Mouse (Mus musculus) left cerebral cortex, adult 6 months (tissue): ENCODE measurements around the gene Zfyve21. TPM values are rescaled to one million over a fixed set of nuclear protein-coding genes. Genes with fewer than 3 reads are reported as not detected.

Experiments
- long read RNA-seq, 2 experiments: library from polyadenylated mRNA; unstranded; transcript quantifications; one replicate each; pipeline ENCODE4 v2.0.0; 2019 to 2020
- polyA plus RNA-seq: library from polyadenylated mRNA; unstranded; fragments of <200 nt; fragmentation: Nextera tagmentation; gene quantifications from 2 replicates; pipeline ENCODE4 v1.2.3, GENCODE M21; 2021

Zfyve21 gene
- polyA plus RNA-seq: 55.5 and 74.1 TPM in 2 replicates
- long read RNA-seq, experiment 1, transcript Zfyve21-207 (8 exons, 794 nt): minor isoform, 58 of 261 reads
- long read RNA-seq, experiment 1, transcript Zfyve21-201 (7 exons, 1,308 nt): major isoform, 124 of 261 reads
- long read RNA-seq, experiment 1, transcript Zfyve21-204 (8 exons, 1,265 nt): minor isoform, 20 of 261 reads
- long read RNA-seq, experiment 1, partial matches to known transcripts: 1 of 261 reads
- long read RNA-seq, experiment 1, other reads (novel, unspliced or antisense): 57 of 261 reads
- long read RNA-seq, experiment 2, transcript Zfyve21-207 (8 exons, 794 nt): minor isoform, 9 of 84 reads
- long read RNA-seq, experiment 2, transcript Zfyve21-201 (7 exons, 1,308 nt): major isoform, 43 of 84 reads
- long read RNA-seq, experiment 2, transcript Zfyve21-204 (8 exons, 1,265 nt): minor isoform, 6 of 84 reads
- long read RNA-seq, experiment 2, partial matches to known transcripts: 5 of 84 reads
- long read RNA-seq, experiment 2, other reads (novel, unspliced or antisense): 21 of 84 reads

DNA sequence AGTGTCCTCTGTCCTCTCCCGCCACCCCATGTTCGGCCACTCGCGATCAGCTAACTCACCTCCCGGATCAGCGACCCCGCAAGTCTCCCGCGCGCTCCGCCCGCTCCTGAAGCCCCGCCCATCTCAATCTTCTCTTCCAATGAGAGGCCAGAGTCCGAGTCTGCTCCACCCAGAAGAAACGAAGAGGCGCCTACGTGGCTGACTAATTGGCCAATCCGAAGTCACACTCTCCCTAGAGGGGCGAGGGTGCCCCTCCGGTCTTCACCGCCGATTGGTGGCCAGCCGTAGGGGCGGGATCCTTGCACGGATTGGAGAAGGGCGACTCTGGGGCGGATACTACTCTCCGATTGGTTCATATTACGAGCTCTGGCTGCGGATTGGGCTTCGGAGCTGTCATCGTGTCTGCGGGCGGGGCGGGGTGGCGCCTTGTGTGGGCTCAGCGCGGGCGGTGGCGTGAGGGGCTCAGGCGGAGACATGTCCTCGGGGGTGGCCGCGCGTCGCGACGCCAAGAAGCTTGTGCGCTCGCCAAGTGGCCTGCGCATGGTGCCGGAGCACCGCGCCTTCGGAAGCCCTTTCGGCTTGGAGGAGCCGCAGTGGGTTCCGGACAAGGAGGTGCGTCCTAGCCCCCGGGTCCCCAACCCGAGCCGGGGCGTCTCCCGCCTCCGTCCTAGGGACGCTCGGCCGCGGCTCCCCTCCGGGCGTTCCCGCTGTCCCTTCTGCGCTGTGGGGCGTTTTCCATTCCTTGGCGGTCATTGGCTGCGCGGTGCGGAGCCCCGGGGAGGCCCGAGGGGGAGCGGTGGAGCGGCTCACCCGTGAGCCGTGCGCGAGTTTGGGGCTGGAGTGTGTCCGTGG is at the start of gene Zfyve21, which contains the start of gene Xrcc3:
TSS of gene Zfyve21 (plus strand) at position 405 of the 852 bp plus-strand sequence.
TSS of gene Xrcc3 (minus strand) at position 108 of the 852 bp plus-strand sequence.

Other genes with a start within 250 kb of the Zfyve21 start
- 11.8 and 14.0 TPM in 2 replicates for gene Mark3, start 239.6 kb upstream of the Zfyve21 start, polyA plus RNA-seq
- 5,585 and 5,716 TPM in 2 replicates for gene Ckb, start 141.8 kb upstream of the Zfyve21 start, polyA plus RNA-seq
- gene Trmt61a, start 136.1 kb upstream of the Zfyve21 start, polyA plus RNA-seq: 8.6 and 15.0 TPM in 2 replicates
- gene Bag5, start 100.9 kb upstream of the Zfyve21 start, polyA plus RNA-seq: 53.7 and 54.9 TPM in 2 replicates
- 77.8 and 87.2 TPM in 2 replicates for gene Apopt1, start 100.9 kb upstream of the Zfyve21 start, polyA plus RNA-seq
- gene Klc1, start 55.3 kb upstream of the Zfyve21 start, polyA plus RNA-seq: 377 and 460 TPM in 2 replicates
- gene Xrcc3, start 297 bp upstream of the Zfyve21 start, polyA plus RNA-seq: 6.8 and 7.7 TPM in 2 replicates
- 12.4 and 28.1 TPM in 2 replicates for gene Ppp1r13b, start 93.9 kb downstream of the Zfyve21 start, polyA plus RNA-seq
- 1,206 and 1,347 TPM in 2 replicates for gene Atp5mpl, start 152.8 kb downstream of the Zfyve21 start, polyA plus RNA-seq
- 0.04 and 0.36 TPM in 2 replicates for gene Tdrd9, start 157.4 kb downstream of the Zfyve21 start, polyA plus RNA-seq
- 0.06 and 0.58 TPM in 2 replicates for gene Rd3l, start 167.1 kb downstream of the Zfyve21 start, polyA plus RNA-seq